Mouse (Mus musculus) activated CD4-positive, CD25-positive, alpha-beta regulatory T cell (primary cell): ENCODE results near the gene Itih4. TPM values are rescaled to one million over a fixed set of nuclear protein-coding genes. Genes with fewer than 3 reads are reported as not detected.

Experiments used
- polyA plus RNA-seq, 2 experiments: library from polyadenylated mRNA; unstranded; fragments of 100-300 nt; shearing (Covaris generic); gene quantifications; one replicate each; pipeline ENCODE4 v1.2.1; 2017

Gene Itih4
- not detected for polyA plus RNA-seq

GRCm38 (mm10) chr14:30886204-30886603, at the start of gene Itih4:
Gene Itih4, plus strand, starts transcription at chr14:30886476.

GRCm38 (mm10) chr14:30878958-30879571, 7.2 kb upstream of the Itih4 start, which contains the start of gene Mustn1:
Gene Mustn1, plus strand, starts transcription at chr14:30879200.

GRCm38 (mm10) chr14:30923375-30924105, 37.3 kb downstream of the Itih4 start, which contains the start of gene Itih3:
Gene Itih3, minus strand, starts transcription at chr14:30923760.

GRCm38 (mm10) chr14:30943038-30943437, 56.8 kb downstream of the Itih4 start, which contains the start of gene Itih1:
Gene Itih1, minus strand, starts transcription at chr14:30943289.

GRCm38 (mm10) chr14:30951154-30951825, 65.0 kb downstream of the Itih4 start, which contains the start of gene Nek4:
Gene Nek4, plus strand, starts transcription at chr14:30951377.

Other genes with a start within 250 kb of the Itih4 start
- 10 to 100 TPM; 13.1 to 14.3 TPM for gene Rft1, start 232.1 kb upstream of the Itih4 start, polyA plus RNA-seq
- 10 to 100 TPM in 1 of 2 experiments, 1 to 10 TPM in 1; 7.1 to 13.0 TPM for gene Sfmbt1, start 171.6 kb upstream of the Itih4 start, polyA plus RNA-seq
- gene Tmem110, start 60.9 kb upstream of the Itih4 start, polyA plus RNA-seq = 10 to 100 TPM; 23.8 to 27.3 TPM
- 1 to 10 TPM in 1 of 2 experiments, under 1 TPM in 1; 0.13 to 1.5 TPM for gene Mustn1, start 7.3 kb upstream of the Itih4 start, polyA plus RNA-seq
- not detected for gene Itih3, start 37.3 kb downstream of the Itih4 start, polyA plus RNA-seq
- gene Itih1, start 56.8 kb downstream of the Itih4 start, polyA plus RNA-seq = under 1 TPM in 1 of 2 experiments, not detected in 1; 0.11 TPM
- 1 to 10 TPM; 3.9 to 5.2 TPM for gene Nek4, start 64.9 kb downstream of the Itih4 start, polyA plus RNA-seq
- gene Glt8d1, start 114.9 kb downstream of the Itih4 start, polyA plus RNA-seq = 1 to 10 TPM; 7.3 to 9.7 TPM
- gene Spcs1, start 115.2 kb downstream of the Itih4 start, polyA plus RNA-seq = 100 to 1,000 TPM; 363 to 372 TPM
- 100 to 1,000 TPM; 134 to 149 TPM for gene Pbrm1, start 132.7 kb downstream of the Itih4 start, polyA plus RNA-seq
- gene Gnl3, start 132.7 kb downstream of the Itih4 start, polyA plus RNA-seq = 100 to 1,000 TPM in 1 of 2 experiments, 10 to 100 TPM in 1; 61.4 to 126 TPM
- 100 to 1,000 TPM in 1 of 2 experiments, 10 to 100 TPM in 1; 61.0 to 141 TPM for gene Smim4, start 242.5 kb downstream of the Itih4 start, polyA plus RNA-seq
- 1 to 10 TPM; 2.2 to 2.4 TPM for gene Nt5dc2, start 244.6 kb downstream of the Itih4 start, polyA plus RNA-seq